Mouse (Mus musculus) G1E (cell line): Measurements from ENCODE around the gene Kalrn. TPM values are rescaled to one million over a fixed set of nuclear protein-coding genes. Genes with fewer than 3 reads are reported as not detected.
A peak's percentile ranks its signal among the peaks of the same experiment; 100 is the strongest.

ENCODE experiments used
- ATAC-seq: 2 replicates; pipeline ENCODE4 v1.8.0; 2016; ENCODE audit warnings: mild to moderate bottlenecking; ENCODE audit not compliant: insufficient number of reproducible peaks, poor library complexity, low FRiP score, severe bottlenecking; ENCODE audit errors: extremely low read depth
- DNase-seq: peaks from one replicate; pipeline ENCODE4 v3.0.0; 2012; ENCODE audit warnings: low spot score
- H3K27me3 ChIP-seq: 2 replicates; pipeline ENCODE4 v1.6.1; 2012; ENCODE audit warnings: mild to moderate bottlenecking, low read length, inconsistent platforms; ENCODE audit not compliant: insufficient read depth
- H3K36me3 ChIP-seq: replicated peaks from 2 replicates; pipeline ENCODE3; 2012; ENCODE audit warnings: mild to moderate bottlenecking, inconsistent platforms
- H3K4me1 ChIP-seq: 2 replicates; pipeline ENCODE4 v1.6.1; 2012; ENCODE audit warnings: low read depth, low read length, inconsistent platforms, mixed read lengths; ENCODE audit not compliant: insufficient read depth
- H3K4me3 ChIP-seq: 2 replicates; pipeline ENCODE4 v1.5.1; 2012; ENCODE audit warnings: low read depth, mild to moderate bottlenecking, inconsistent platforms, low read length, moderate library complexity, mixed read lengths
- H3K9me3 ChIP-seq: replicated peaks from 2 replicates; pipeline ENCODE4 v1.6.1; 2012; ENCODE audit warnings: inconsistent platforms
- CTCF ChIP-seq: IDR thresholded peaks from 2 replicates; pipeline ENCODE4 v1.5.1; 2012; ENCODE audit warnings: low read depth, low read length, inconsistent platforms, mixed read lengths
- GATA1 ChIP-seq: IDR thresholded peaks from 2 replicates; pipeline ENCODE4 v1.6.1; 2012; ENCODE audit warnings: borderline replicate concordance, low read length, inconsistent platforms, mixed read lengths
- GATA2 ChIP-seq: IDR thresholded peaks from 2 replicates; pipeline ENCODE4 v1.6.1; 2012; ENCODE audit warnings: low read depth, low read length, inconsistent platforms, borderline replicate concordance
- POLR2AphosphoS5 ChIP-seq: IDR thresholded peaks from 2 replicates; pipeline ENCODE4 v1.6.1; 2012; ENCODE audit warnings: low read depth, low read length, inconsistent platforms; ENCODE audit not compliant: insufficient replicate concordance
- TAL1 ChIP-seq: conservative IDR thresholded peaks from 2 replicates; pipeline ENCODE4 v1.6.1; 2012; ENCODE audit warnings: low read depth, low read length, inconsistent platforms, mixed read lengths
- polyA plus RNA-seq: library from polyadenylated mRNA; stranded (reverse); fragments of >175 nt; gene quantifications from 2 replicates; pipeline ENCODE4 v1.2.3, GENCODE M21; 2012
- total RNA-seq, 2 experiments: library from RNA; stranded (forward) in 1 of 2; stranded (reverse) in 1 of 2; fragments of 200-1000 nt in 1 of 2; fragments of >200 nt in 1 of 2; fragmentation: Nextera tagmentation in 1 of 2; gene quantifications; 2 replicates each; pipeline ENCODE4 v1.2.3; 2014 to 2017

The Kalrn gene
- total and polyA plus RNA-seq, 3 experiments, result 0.88 to 2.8 (median 1.8) TPM

GRCm38 (mm10) chr16:33988358-33989012, 584.8 kb downstream of the Kalrn start:
- H3K4me3 ChIP-seq, result no peak overlapping the region

GRCm38 (mm10) chr16:33986993-33987392, 586.3 kb downstream of the Kalrn start:
- no peak for ATAC-seq
- H3K9me3 ChIP-seq, result no peaks in the 10 kb centered on the region
- H3K36me3 ChIP-seq, result no peaks in the 10 kb centered on the region

More at GRCm38 (mm10) chr16:33988358-33989012, 584.8 kb downstream of the Kalrn start:
- Histone ChIP-seq H3K9me3 (no peaks in the 10 kb centered on the region), H3K4me1 (peaks cover 14% of the 10 kb centered on the region), H3K27me3 (peaks cover 36% of the 10 kb centered on the region), H3K36me3 (no peaks in the 10 kb centered on the region)
- TF ChIP-seq CTCF (peak; percentile 77), TAL1 (no peak), GATA1 (no peak)
- ATAC-seq, result peak; percentile 49; the same call in 1 of the 2 replicates
- peak; percentile 62 for DNase-seq

GRCm38 (mm10) chr16:33985372-33985771, 588.0 kb downstream of the Kalrn start:
- Histone ChIP-seq H3K27me3 (peaks cover 42% of the 10 kb centered on the region), H3K4me1 (peaks cover 10% of the 10 kb centered on the region), H3K9me3 (no peaks in the 10 kb centered on the region), H3K36me3 (no peaks in the 10 kb centered on the region), H3K4me3 (no peak overlapping the region)
- no peak for DNase-seq
- ATAC-seq, result no peak
- TF ChIP-seq POLR2AphosphoS5 (no peak), TAL1 (no peak), GATA1 (no peak), CTCF (no peak), GATA2 (no peak)

More at GRCm38 (mm10) chr16:33986993-33987392, 586.3 kb downstream of the Kalrn start:
- Histone ChIP-seq H3K27me3 (peaks cover 36% of the 10 kb centered on the region), H3K4me3 (no peak overlapping the region), H3K4me1 (peaks cover 14% of the 10 kb centered on the region)
- DNase-seq, result no peak
- no peak for TF ChIP-seq GATA2

GRCm38 (mm10) chr16:33983712-33984111, 589.6 kb downstream of the Kalrn start:
- peak; percentile 81; the same call in 1 of the 2 replicates for TF ChIP-seq POLR2AphosphoS5
- TF ChIP-seq GATA2, result no peak
- H3K4me1 ChIP-seq, result peaks cover 7% of the 10 kb centered on the region
- peaks cover 41% of the 10 kb centered on the region for H3K27me3 ChIP-seq
- ATAC-seq (no peak), DNase-seq (no peak)
- no peaks in the 10 kb centered on the region for H3K36me3 ChIP-seq
- peak overlapping the region; percentile 24; the same call in 1 of the 2 replicates for H3K4me3 ChIP-seq
- no peaks in the 10 kb centered on the region for H3K9me3 ChIP-seq

- Histone ChIP-seq H3K4me3 (no peak overlapping the region), H3K36me3 (no peaks in the 10 kb centered on the region), H3K9me3 (no peaks in the 10 kb centered on the region), H3K4me1 (peaks cover 4% of the 10 kb centered on the region; the same call in 1 of the 2 replicates), H3K27me3 (peaks cover 53% of the 10 kb centered on the region)
- no peak for TF ChIP-seq CTCF
- TF ChIP-seq POLR2AphosphoS5, result no peak
- no peak for TF ChIP-seq GATA2
- DNase-seq (no peak), ATAC-seq (no peak)
Observed at GRCm38 (mm10) chr16:33979855-33980254, 593.5 kb downstream of the Kalrn start.

GRCm38 (mm10) chr16:33967283-33967640, 606.1 kb downstream of the Kalrn start:
- peak overlapping the region; percentile 93 for H3K4me3 ChIP-seq
- H3K27me3 ChIP-seq, result peaks cover 5% of the 10 kb centered on the region; the same call in 1 of the 2 replicates
- peaks cover 22% of the 10 kb centered on the region for H3K36me3 ChIP-seq
- H3K4me1 ChIP-seq, result peaks cover 29% of the 10 kb centered on the region
- DNase-seq, result peak; percentile 31
- no peak for TF ChIP-seq GATA2
- no peak for TF ChIP-seq TAL1
- ATAC-seq, result 0 out of 2 replicates have a peak, but pooled peaks have one; percentile 24
- H3K9me3 ChIP-seq, result no peaks in the 10 kb centered on the region
